Mouse (Mus musculus) naive thymus-derived CD4-positive, alpha-beta T cell, adult 5 months (primary cell): ENCODE data around the gene Tcte3. TPM values are rescaled to one million over a fixed set of nuclear protein-coding genes. Genes with fewer than 3 reads are reported as not detected.

ENCODE experiments used
- polyA plus RNA-seq: library from polyadenylated mRNA; unstranded; fragments of 100-300 nt; shearing (Covaris generic); gene quantifications from one replicate; pipeline ENCODE4 v1.2.1, GENCODE M21; 2017

Tcte3 gene
- polyA plus RNA-seq, result 1.7 TPM

DNA sequence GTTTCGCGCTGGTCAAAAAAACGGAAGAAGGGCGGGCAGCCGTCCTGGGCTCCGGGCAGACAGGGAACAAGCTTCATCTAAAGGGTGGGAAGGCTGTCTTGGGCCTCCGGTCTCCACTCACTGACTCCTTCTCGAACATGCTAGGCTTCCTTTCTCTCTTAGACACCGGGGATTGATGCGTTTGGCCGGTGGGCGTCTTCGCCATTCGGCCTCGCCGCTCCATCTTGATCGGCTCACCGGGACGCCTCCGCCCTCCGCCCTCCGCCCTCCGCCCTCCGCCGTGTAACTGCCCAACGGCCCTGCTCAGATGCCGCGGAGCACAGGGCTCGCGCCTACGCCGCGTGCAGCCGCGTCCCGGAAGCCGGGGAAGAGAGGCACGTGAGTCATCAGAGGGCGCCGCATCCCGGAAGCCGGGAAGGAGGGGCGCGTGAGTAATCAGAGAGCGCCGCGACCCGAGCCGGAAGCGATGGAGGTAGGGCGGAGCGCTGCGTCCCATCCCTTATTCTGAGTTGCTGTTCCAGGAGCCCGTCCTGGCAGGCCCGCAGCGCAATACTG, at the start of gene Tcte3, which contains the start of the genes Ermard and Gm3448:
Gene Tcte3, minus strand, starts transcription at position 314 of the 555 bp plus-strand sequence.
Gene Ermard, plus strand, starts transcription at position 34 of the 555 bp plus-strand sequence.
Gene Gm3448, minus strand, starts transcription at position 363 of the 555 bp plus-strand sequence.

DNA sequence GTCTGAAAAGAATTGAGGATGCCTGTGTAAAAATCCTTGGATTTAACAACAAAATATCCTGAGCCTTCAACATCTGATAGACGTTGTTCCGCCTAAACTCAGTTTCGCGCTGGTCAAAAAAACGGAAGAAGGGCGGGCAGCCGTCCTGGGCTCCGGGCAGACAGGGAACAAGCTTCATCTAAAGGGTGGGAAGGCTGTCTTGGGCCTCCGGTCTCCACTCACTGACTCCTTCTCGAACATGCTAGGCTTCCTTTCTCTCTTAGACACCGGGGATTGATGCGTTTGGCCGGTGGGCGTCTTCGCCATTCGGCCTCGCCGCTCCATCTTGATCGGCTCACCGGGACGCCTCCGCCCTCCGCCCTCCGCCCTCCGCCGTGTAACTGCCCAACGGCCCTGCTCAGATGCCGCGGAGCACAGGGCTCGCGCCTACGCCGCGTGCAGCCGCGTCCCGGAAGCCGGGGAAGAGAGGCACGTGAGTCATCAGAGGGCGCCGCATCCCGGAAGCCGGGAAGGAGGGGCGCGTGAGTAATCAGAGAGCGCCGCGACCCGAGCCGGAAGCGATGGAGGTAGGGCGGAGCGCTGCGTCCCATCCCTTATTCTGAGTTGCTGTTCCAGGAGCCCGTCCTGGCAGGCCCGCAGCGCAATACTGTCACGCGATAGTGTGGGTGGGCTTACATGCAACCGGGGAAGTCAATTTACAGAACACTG, 31.4 kb downstream of the Tcte3 start, which contains the start of gene Gm3435:
Gene Gm3435, plus strand, starts transcription at position 471 of the 708 bp plus-strand sequence.

DNA sequence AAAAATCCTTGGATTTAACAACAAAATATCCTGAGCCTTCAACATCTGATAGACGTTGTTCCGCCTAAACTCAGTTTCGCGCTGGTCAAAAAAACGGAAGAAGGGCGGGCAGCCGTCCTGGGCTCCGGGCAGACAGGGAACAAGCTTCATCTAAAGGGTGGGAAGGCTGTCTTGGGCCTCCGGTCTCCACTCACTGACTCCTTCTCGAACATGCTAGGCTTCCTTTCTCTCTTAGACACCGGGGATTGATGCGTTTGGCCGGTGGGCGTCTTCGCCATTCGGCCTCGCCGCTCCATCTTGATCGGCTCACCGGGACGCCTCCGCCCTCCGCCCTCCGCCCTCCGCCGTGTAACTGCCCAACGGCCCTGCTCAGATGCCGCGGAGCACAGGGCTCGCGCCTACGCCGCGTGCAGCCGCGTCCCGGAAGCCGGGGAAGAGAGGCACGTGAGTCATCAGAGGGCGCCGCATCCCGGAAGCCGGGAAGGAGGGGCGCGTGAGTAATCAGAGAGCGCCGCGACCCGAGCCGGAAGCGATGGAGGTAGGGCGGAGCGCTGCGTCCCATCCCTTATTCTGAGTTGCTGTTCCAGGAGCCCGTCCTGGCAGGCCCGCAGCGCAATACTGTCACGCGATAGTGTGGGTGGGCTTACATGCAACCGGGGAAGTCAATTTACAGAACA, 62.8 kb downstream of the Tcte3 start, which contains the start of the genes 9030025P20Rik and Gm3417:
Gene 9030025P20Rik, plus strand, starts transcription at position 107 of the 677 bp plus-strand sequence.
Gene Gm3417, minus strand, starts transcription at position 429 of the 677 bp plus-strand sequence.

Other genes with a start within 250 kb of the Tcte3 start
- gene Wdr27, start 98.3 kb downstream of the Tcte3 start, polyA plus RNA-seq, result 0.30 TPM
- gene 1600012H06Rik, start 98.3 kb downstream of the Tcte3 start, polyA plus RNA-seq, result 22.4 TPM
- gene Phf10, start 80.2 kb downstream of the Tcte3 start, polyA plus RNA-seq, result 33.0 TPM
- gene 9030025P20Rik, start 63.0 kb downstream of the Tcte3 start, polyA plus RNA-seq, result 10.8 TPM
- not detected for gene Gm3417, start 62.7 kb downstream of the Tcte3 start, polyA plus RNA-seq
- gene Gm3435, start 31.3 kb downstream of the Tcte3 start, polyA plus RNA-seq, result 5.0 TPM
- gene Ermard, start 280 bp downstream of the Tcte3 start, polyA plus RNA-seq, result 88.9 TPM
- 2.6 TPM for gene Gm3448, start within 50 bp of the Tcte3 start, polyA plus RNA-seq